Mouse (Mus musculus) midbrain, embryonic 10.5 days (tissue): ENCODE results near the gene E2f2. TPM values are rescaled to one million over a fixed set of nuclear protein-coding genes. Genes with fewer than 3 reads are reported as not detected.

ENCODE experiments used
- DNase-seq: peaks from one replicate; pipeline ENCODE4 v3.0.0-alpha.2; 2017; ENCODE audit warnings: low spot score
- H3K27ac ChIP-seq: fragments of 300-500 bp; sonication (generic); replicated peaks from 2 replicates; pipeline ENCODE4 v1.5.1; 2016; ENCODE audit warnings: mild to moderate bottlenecking
- H3K27me3 ChIP-seq: fragments of 300-500 bp; sonication (generic); 2 replicates; pipeline ENCODE4 v1.6.1; 2016; ENCODE audit warnings: low read depth, mild to moderate bottlenecking; ENCODE audit not compliant: poor library complexity, severe bottlenecking
- H3K36me3 ChIP-seq: fragments of 300-500 bp; sonication (generic); 2 replicates; pipeline ENCODE4 v1.6.1; 2016; ENCODE audit warnings: mild to moderate bottlenecking, moderate library complexity
- H3K4me1 ChIP-seq: fragments of 300-500 bp; sonication (generic); 2 replicates; pipeline ENCODE4 v1.6.1; 2016
- H3K4me3 ChIP-seq: fragments of 300-500 bp; sonication (generic); 2 replicates; pipeline ENCODE4 v1.5.1; 2016; ENCODE audit warnings: mild to moderate bottlenecking, moderate library complexity
- H3K9me3 ChIP-seq: fragments of 300-500 bp; sonication (generic); replicated peaks from 2 replicates; pipeline ENCODE4 v1.6.1; 2016; ENCODE audit warnings: mild to moderate bottlenecking
- WGBS: fragments of 180-500 bp; shearing (Covaris S2); methylation state at CpG from one replicate; pipeline ENCODE4 v1.1.7; 2016; 5-methylcytosine and 5-hydroxymethylcytosine counted together
- polyA plus RNA-seq: library from polyadenylated mRNA; unstranded; fragments of >200 nt; fragmentation: Nextera tagmentation; extraction: Ambion mirVana; gene quantifications from 2 replicates; pipeline ENCODE4 v1.2.1, GENCODE M21; 2016

E2f2 gene
- polyA plus RNA-seq, 1 experiment from 2014 or later: 10.8 TPM

- DNase-seq: no peak
- Histone ChIP-seq H3K4me1 (peaks cover 63% of the 10 kb centered on the region), H3K27ac (no peak overlapping the region), H3K36me3 (peaks cover 13% of the 10 kb centered on the region; the same call in 1 of the 2 replicates), H3K4me3 (no peak overlapping the region), H3K27me3 (peaks cover 96% of the 10 kb centered on the region), H3K9me3 (no peaks in the 10 kb centered on the region)
- WGBS: 82% methylated on average over 7 of the region's 7 CpGs
These were observed 70.5 kb downstream of the E2f2 start for GRCm38 (mm10) chr4:136242728-136243127.

- Histone ChIP-seq H3K27ac (no peak overlapping the region), H3K36me3 (peaks cover 11% of the 10 kb centered on the region; the same call in 1 of the 2 replicates), H3K9me3 (no peaks in the 10 kb centered on the region), H3K4me1 (peaks cover 67% of the 10 kb centered on the region), H3K4me3 (no peak overlapping the region), H3K27me3 (peaks cover 96% of the 10 kb centered on the region)
- 72% methylated on average over 7 of the region's 7 CpGs for WGBS
- no peak for DNase-seq
These were observed 72.0 kb downstream of the E2f2 start for GRCm38 (mm10) chr4:136244208-136244607.

Other genes with a start within 250 kb of the E2f2 start
- gene Hmgcl, start 225.9 kb upstream of the E2f2 start, polyA plus RNA-seq: 64.5 and 70.1 TPM in 2 replicates
- 47.2 and 47.6 TPM in 2 replicates for gene Gale, start 208.7 kb upstream of the E2f2 start, polyA plus RNA-seq
- 214 and 220 TPM in 2 replicates for gene Lypla2, start 199.8 kb upstream of the E2f2 start, polyA plus RNA-seq
- gene Pithd1, start 185.1 kb upstream of the E2f2 start, polyA plus RNA-seq: 66.3 and 69.6 TPM in 2 replicates
- gene Eloa, start 150.6 kb upstream of the E2f2 start, polyA plus RNA-seq: 34.7 and 36.1 TPM in 2 replicates
- gene Rpl11, start 119.0 kb upstream of the E2f2 start, polyA plus RNA-seq: 407 and 486 TPM in 2 replicates
- 619 and 802 TPM in 2 replicates for gene Id3, start 28.9 kb upstream of the E2f2 start, polyA plus RNA-seq
- gene Asap3, start 34.0 kb downstream of the E2f2 start, polyA plus RNA-seq: 6.0 and 7.1 TPM in 2 replicates
- 0.79 and 0.81 TPM in 2 replicates for gene Tcea3, start 75.3 kb downstream of the E2f2 start, polyA plus RNA-seq
- 23.3 and 30.3 TPM in 2 replicates for gene Zfp46, start 112.3 kb downstream of the E2f2 start, polyA plus RNA-seq
- gene Hnrnpr, start 138.5 kb downstream of the E2f2 start, polyA plus RNA-seq: 229 and 258 TPM in 2 replicates